Mouse (Mus musculus): ENCODE data around the gene Fam53b. TPM values are rescaled to one million over a fixed set of nuclear protein-coding genes. Genes with fewer than 3 reads are reported as not detected.
"Not testable (repeated sequence)": the region's sequence is repeated elsewhere in the genome, so short reads cannot be mapped to it uniquely, and the experiment has no call there.

Fam53b gene
- total and polyA plus RNA-seq, 2 experiments from 2014 or later: 9.4 to 17.3 TPM

DNA sequence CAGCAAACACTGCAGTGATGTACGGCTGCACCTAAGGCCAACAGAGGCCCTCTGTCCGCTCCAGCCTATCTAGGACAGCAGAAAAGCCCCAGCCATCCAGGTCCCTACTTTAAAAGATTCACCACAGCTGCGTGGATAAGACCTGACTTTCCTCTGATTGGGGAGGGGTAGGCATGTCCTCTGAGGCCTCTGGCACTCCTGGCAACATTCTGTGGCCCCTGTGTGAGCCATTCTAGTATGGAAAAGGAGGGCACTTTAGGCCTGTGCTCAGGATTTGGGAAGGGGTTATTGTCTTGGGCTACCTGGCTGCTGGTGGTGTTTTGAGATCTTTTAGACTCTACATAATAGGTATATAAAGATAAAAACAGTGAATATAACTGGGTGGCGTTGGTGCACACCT lies 147.2 kb downstream of the Fam53b start:
- H3K27me3 ChIP-seq (ENCODE audit: insufficient read depth, low read length): no peaks in the 10 kb centered on the region
- H3K4me3 ChIP-seq (ENCODE audit: low read depth, low read length): no peak overlapping the region
- WGBS: 86% methylated on average over 4 of the region's 4 CpGs
- H3K36me3 ChIP-seq (ENCODE audit: insufficient read depth, low read length): no peaks in the 10 kb centered on the region
- H3K4me2 ChIP-seq (ENCODE audit: low read depth, low read length, poor library complexity, severe bottlenecking): no peak overlapping the region
- H3K4me1 ChIP-seq (ENCODE audit: insufficient read depth, low read length): no peaks in the 10 kb centered on the region; the same call in 1 of the 2 replicates
- no peak overlapping the region for H3K27ac ChIP-seq (ENCODE audit: low read depth, low read length)
- DNase-seq (ENCODE audit: low spot score): no peak
- no peak for TF ChIP-seq CTCF (IDR thresholded peaks at IDR 0.05)
- no peak for ATAC-seq (ENCODE audit: low FRiP score)
- H3K9me3 ChIP-seq (ENCODE audit: low read length): no peaks in the 10 kb centered on the region
- H3K9ac ChIP-seq (replicated peaks; ENCODE audit: low read length, poor library complexity, severe bottlenecking): no peak overlapping the region

DNA sequence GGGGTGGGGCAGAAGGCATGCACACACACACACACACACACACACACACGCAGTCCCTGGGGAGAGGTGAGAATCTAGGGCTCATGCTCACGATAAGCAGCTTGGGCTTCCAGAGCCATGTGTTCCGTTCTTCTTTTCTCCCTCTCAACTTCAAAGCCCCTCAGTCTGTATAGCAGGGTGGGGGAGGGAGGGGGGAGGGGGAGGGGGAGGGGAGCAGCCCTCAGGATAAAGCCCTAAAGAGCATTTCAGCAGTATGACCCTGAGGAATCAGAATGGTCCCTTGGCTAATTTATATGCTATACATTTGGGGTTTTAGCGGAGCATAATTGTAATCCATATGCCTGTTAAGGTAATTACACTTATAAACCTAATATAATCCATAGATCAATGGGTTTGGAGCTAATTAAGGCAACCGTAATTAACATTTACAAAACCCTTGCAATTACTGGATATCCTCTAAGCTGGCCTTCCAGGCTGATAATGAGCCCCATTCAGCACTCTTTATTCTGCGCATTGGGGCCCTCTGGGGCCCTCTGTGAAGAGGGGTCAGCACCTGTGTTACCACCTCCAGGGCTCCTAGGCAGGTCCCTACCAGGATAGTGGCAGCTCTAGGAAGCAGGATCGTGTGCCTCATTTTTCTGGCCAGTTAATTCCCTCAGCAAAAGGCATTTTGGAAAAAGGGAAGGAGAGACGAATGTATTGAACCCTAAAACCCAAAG lies 147.9 kb downstream of the Fam53b start:
- DNase-seq (ENCODE audit: low spot score) (no peak), ATAC-seq (ENCODE audit: low FRiP score) (no peak)
- H3K36me3 ChIP-seq (ENCODE audit: insufficient read depth, low read length): no peaks in the 10 kb centered on the region
- no peak overlapping the region for H3K4me2 ChIP-seq (ENCODE audit: low read depth, low read length, poor library complexity, severe bottlenecking)
- H3K27ac ChIP-seq (ENCODE audit: low read depth, low read length): no peak overlapping the region
- no peaks in the 10 kb centered on the region; the same call in 1 of the 2 replicates for H3K4me1 ChIP-seq (ENCODE audit: insufficient read depth, low read length)
- H3K9me3 ChIP-seq (ENCODE audit: low read length): no peaks in the 10 kb centered on the region
- no peak overlapping the region for H3K9ac ChIP-seq (replicated peaks; ENCODE audit: low read length, poor library complexity, severe bottlenecking)
- no peak overlapping the region for H3K4me3 ChIP-seq (ENCODE audit: low read depth, low read length)
- WGBS: 42% methylated on average over 8 of the region's 8 CpGs
- H3K27me3 ChIP-seq (ENCODE audit: insufficient read depth, low read length): no peaks in the 10 kb centered on the region
- no peak for TF ChIP-seq CTCF (IDR thresholded peaks at IDR 0.05)

DNA sequence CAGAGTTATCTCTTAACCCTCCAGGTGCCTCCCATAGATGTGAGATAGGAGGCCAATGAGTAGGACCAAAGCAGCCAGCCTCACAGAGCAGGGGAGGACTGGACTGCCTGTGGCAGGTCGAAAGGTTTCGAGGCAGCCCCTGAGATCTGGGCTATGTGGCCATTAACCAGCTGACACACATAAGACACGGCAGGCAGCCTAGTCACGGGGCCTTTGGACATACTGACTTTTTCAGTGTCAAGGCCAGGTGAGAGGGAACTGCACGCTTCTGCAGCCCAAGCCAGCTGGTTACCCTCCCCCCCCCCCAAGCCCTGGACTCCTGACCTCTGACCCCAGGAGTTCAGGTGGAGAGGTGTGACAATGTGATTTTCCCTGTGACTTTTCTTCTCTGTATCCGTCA lies 148.9 kb downstream of the Fam53b start:
- Histone ChIP-seq H3K4me1 (ENCODE audit: insufficient read depth, low read length) (no peaks in the 10 kb centered on the region; the same call in 1 of the 2 replicates), H3K9ac (replicated peaks; ENCODE audit: low read length, poor library complexity, severe bottlenecking) (no peak overlapping the region), H3K36me3 (ENCODE audit: insufficient read depth, low read length) (no peaks in the 10 kb centered on the region), H3K27me3 (ENCODE audit: insufficient read depth, low read length) (no peaks in the 10 kb centered on the region), H3K4me3 (ENCODE audit: low read depth, low read length) (no peak overlapping the region), H3K4me2 (ENCODE audit: low read depth, low read length, poor library complexity, severe bottlenecking) (no peak overlapping the region), H3K27ac (ENCODE audit: low read depth, low read length) (no peak overlapping the region), H3K9me3 (ENCODE audit: low read length) (no peaks in the 10 kb centered on the region)
- ATAC-seq (ENCODE audit: low FRiP score): no peak
- DNase-seq (ENCODE audit: low spot score): no peak
- 82% methylated on average over 6 of the region's 6 CpGs for WGBS
- no peak for TF ChIP-seq CTCF (IDR thresholded peaks at IDR 0.05)

GRCm38 (mm10) chr7:132662831-132663230 lies 150.9 kb downstream of the Fam53b start:
- H3K4me2 ChIP-seq (ENCODE audit: low read depth, low read length, poor library complexity, severe bottlenecking); H3K4me1 ChIP-seq (ENCODE audit: insufficient read depth, low read length); H3K36me3 ChIP-seq (ENCODE audit: insufficient read depth, low read length); ATAC-seq (ENCODE audit: low FRiP score); H3K9ac ChIP-seq (replicated peaks; ENCODE audit: low read length, poor library complexity, severe bottlenecking); H3K4me3 ChIP-seq (ENCODE audit: low read depth, low read length); H3K9me3 ChIP-seq (ENCODE audit: low read length); DNase-seq (ENCODE audit: low spot score); H3K27ac ChIP-seq (ENCODE audit: low read depth, low read length); H3K27me3 ChIP-seq (ENCODE audit: insufficient read depth, low read length): not testable (repeated sequence)
- WGBS: 79% methylated on average over 6 of the region's 6 CpGs

Other genes starting within 250 kb of the Fam53b start
- gene Oat, start 237.5 kb downstream of the Fam53b start, total RNA-seq (2014; rRNA removed): 97.4 and 103 TPM in 2 replicates
- gene Oat, start 237.5 kb downstream of the Fam53b start, polyA plus RNA-seq (2015; fragmentation: Nextera tagmentation; extraction: Ambion mirVana): 103 and 106 TPM in 2 replicates
- 0.60 and 0.80 TPM in 2 replicates for gene Nkx1-2, start 214.2 kb downstream of the Fam53b start, total RNA-seq (2014; rRNA removed)
- 0.10 and 0.37 TPM in 2 replicates for gene Nkx1-2, start 214.2 kb downstream of the Fam53b start, polyA plus RNA-seq (2015; fragmentation: Nextera tagmentation; extraction: Ambion mirVana)
- 36.2 and 49.8 TPM in 2 replicates for gene Lhpp, start 203.2 kb downstream of the Fam53b start, total RNA-seq (2014; rRNA removed)
- 59.2 and 65.1 TPM in 2 replicates for gene Lhpp, start 203.2 kb downstream of the Fam53b start, polyA plus RNA-seq (2015; fragmentation: Nextera tagmentation; extraction: Ambion mirVana)
- gene Eef1akmt2, start 38.8 kb upstream of the Fam53b start, total RNA-seq (2014; rRNA removed): 52.1 and 62.1 TPM in 2 replicates
- gene Eef1akmt2, start 38.8 kb upstream of the Fam53b start, polyA plus RNA-seq (2015; fragmentation: Nextera tagmentation; extraction: Ambion mirVana): 80.1 and 84.2 TPM in 2 replicates
- gene Abraxas2, start 45.3 kb upstream of the Fam53b start, total RNA-seq (2014; rRNA removed): 26.7 and 28.8 TPM in 2 replicates
- gene Abraxas2, start 45.3 kb upstream of the Fam53b start, polyA plus RNA-seq (2015; fragmentation: Nextera tagmentation; extraction: Ambion mirVana): 31.1 and 32.3 TPM in 2 replicates
- 45.1 and 64.6 TPM in 2 replicates for gene Zranb1, start 117.3 kb upstream of the Fam53b start, total RNA-seq (2014; rRNA removed)
- 26.6 and 28.2 TPM in 2 replicates for gene Zranb1, start 117.3 kb upstream of the Fam53b start, polyA plus RNA-seq (2015; fragmentation: Nextera tagmentation; extraction: Ambion mirVana)